Mouse (Mus musculus) lung, adult 18-20 months (tissue): Measurements from ENCODE around the gene Syn3.

Experiments
- DNase-seq, 2 experiments: peaks; one replicate each; pipeline ENCODE4 v3.0.0; 2022; ENCODE audit warnings: mixed read lengths in 2 of 2

Gene Syn3

GRCm38 (mm10) chr10:86336506-86336905 is 162.2 kb downstream of the Syn3 start:
- DNase-seq: no peak

- DNase-seq: no peak
Observed at GRCm38 (mm10) chr10:86334581-86334980, 164.1 kb downstream of the Syn3 start.

GRCm38 (mm10) chr10:86332942-86333341 is 165.8 kb downstream of the Syn3 start:
- no peak for DNase-seq

- no peak for DNase-seq
Observed at GRCm38 (mm10) chr10:86331681-86332281, 166.9 kb downstream of the Syn3 start.

GRCm38 (mm10) chr10:86330993-86331680 is 167.6 kb downstream of the Syn3 start:
- DNase-seq: no peak

GRCm38 (mm10) chr10:86329241-86329882 is 169.3 kb downstream of the Syn3 start:
- DNase-seq: no peak

GRCm38 (mm10) chr10:86328691-86329090 is 170.0 kb downstream of the Syn3 start:
- DNase-seq: peak; percentile 38 to 42

GRCm38 (mm10) chr10:86328143-86328542 is 170.6 kb downstream of the Syn3 start:
- no peak for DNase-seq

GRCm38 (mm10) chr10:86325272-86325671 is 173.4 kb downstream of the Syn3 start:
- no peak for DNase-seq

- DNase-seq: no peak
Observed at GRCm38 (mm10) chr10:86323275-86323994, 175.3 kb downstream of the Syn3 start.

- no peak for DNase-seq
Observed at GRCm38 (mm10) chr10:86322006-86322405, 176.7 kb downstream of the Syn3 start.

- no peak for DNase-seq
Observed at GRCm38 (mm10) chr10:86321194-86321593, 177.5 kb downstream of the Syn3 start.

GRCm38 (mm10) chr10:86320204-86320603 is 178.5 kb downstream of the Syn3 start:
- DNase-seq: no peak

GRCm38 (mm10) chr10:86319526-86319925 is 179.2 kb downstream of the Syn3 start:
- no peak for DNase-seq

- no peak for DNase-seq
Observed at GRCm38 (mm10) chr10:86318552-86319140, 180.1 kb downstream of the Syn3 start.

- no peak for DNase-seq
Observed at GRCm38 (mm10) chr10:86317633-86318032, 181.1 kb downstream of the Syn3 start.

- no peak for DNase-seq
Observed at GRCm38 (mm10) chr10:86315513-86315912, 183.2 kb downstream of the Syn3 start.

GRCm38 (mm10) chr10:86313448-86313847 is 185.2 kb downstream of the Syn3 start:
- DNase-seq: no peak

GRCm38 (mm10) chr10:86312976-86313375 is 185.7 kb downstream of the Syn3 start:
- no peak for DNase-seq

- peak; percentile 83 to 86 for DNase-seq
Observed at GRCm38 (mm10) chr10:86310527-86310926, 188.2 kb downstream of the Syn3 start.

GRCm38 (mm10) chr10:86307235-86307634 is 191.5 kb downstream of the Syn3 start:
- DNase-seq: peak in 1 of 2 experiments; percentile 37

- no peak for DNase-seq
Observed at GRCm38 (mm10) chr10:86304583-86304982, 194.1 kb downstream of the Syn3 start.

GRCm38 (mm10) chr10:86303495-86303876 is 195.2 kb downstream of the Syn3 start:
- no peak for DNase-seq
